Mouse (Mus musculus) right cerebral cortex, adult 2 months (tissue): ENCODE data around the gene Trpc4ap.

Experiments used
- DNase-seq, 2 experiments: peaks; one replicate each; pipeline ENCODE4 v3.0.0; 2021 to 2022; ENCODE audit warnings: low spot score in 2 of 2

Trpc4ap gene

DNA sequence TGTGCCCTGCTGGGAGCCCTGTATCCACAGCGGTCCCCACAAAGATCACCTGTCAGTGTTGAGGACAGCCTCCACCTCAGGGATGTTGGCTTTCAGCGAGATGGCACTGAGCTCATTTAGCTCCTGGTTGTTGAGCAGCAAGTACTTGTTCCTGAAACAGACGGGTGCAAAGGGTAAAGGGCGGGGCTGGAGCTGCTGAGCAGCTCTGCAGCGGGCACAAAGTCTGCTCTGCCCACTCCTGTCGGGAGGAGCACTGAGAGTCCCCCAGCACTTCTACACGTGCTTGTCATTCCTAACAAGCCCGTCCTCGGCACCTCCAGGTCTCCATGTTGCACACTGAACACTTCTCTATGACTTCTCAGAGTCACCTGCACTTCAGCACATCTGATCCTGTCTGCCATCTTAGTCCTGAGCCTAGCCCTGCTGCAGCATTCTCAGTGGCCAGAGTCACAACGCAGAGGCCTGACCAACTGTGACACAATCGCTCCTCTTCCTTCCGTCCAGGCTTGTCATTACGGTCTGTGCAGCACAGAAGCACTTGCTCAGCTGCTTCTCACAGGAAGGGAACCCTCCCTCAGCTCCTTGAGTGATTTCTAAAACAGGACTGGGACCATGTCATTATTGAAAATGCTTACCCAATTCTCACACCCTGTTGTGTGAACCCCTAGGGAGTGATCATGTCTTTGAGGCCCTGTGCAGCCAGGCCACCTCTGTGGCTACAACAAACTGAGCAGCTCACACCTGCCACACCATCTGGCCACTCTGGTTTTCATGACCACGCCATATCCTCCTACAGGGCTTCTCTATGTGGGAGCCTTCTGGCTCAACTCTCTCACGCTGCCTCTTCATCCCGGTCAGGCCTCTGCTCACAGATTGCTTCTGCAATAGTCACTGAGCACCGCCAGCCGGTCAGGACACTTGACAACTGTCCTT lies 50.4 kb downstream of the Trpc4ap start:
- DNase-seq, result peak in 1 of 2 experiments; percentile 53

- DNase-seq, result peak; percentile 51 to 64
Measured at GRCm38 (mm10) chr2:155640656-155641055, 51.5 kb downstream of the Trpc4ap start.

- no peak for DNase-seq
Measured at GRCm38 (mm10) chr2:155637411-155637810, 54.8 kb downstream of the Trpc4ap start.

DNA sequence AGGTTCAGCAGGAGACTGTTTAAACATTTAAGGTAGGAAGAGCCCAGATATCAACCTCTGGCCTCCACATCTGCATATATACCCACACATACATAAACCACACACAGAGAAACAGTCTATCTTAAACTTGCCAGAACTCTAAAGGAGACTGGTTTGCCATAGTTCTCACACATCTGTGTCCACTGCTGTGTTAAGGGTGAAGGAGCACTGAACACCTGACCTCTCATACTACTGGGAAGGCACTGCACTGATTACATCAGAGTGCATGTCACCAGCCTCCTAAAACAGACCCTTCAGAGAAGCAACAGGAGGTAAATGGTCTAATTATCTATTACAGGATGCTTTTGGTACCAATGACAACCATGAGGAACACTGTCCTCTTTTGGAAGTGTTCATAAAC lies 55.3 kb downstream of the Trpc4ap start:
- no peak for DNase-seq

- DNase-seq, result no peak
Measured at GRCm38 (mm10) chr2:155635961-155636360, 56.2 kb downstream of the Trpc4ap start.

GRCm38 (mm10) chr2:155634562-155634961 lies 57.6 kb downstream of the Trpc4ap start:
- no peak for DNase-seq

DNA sequence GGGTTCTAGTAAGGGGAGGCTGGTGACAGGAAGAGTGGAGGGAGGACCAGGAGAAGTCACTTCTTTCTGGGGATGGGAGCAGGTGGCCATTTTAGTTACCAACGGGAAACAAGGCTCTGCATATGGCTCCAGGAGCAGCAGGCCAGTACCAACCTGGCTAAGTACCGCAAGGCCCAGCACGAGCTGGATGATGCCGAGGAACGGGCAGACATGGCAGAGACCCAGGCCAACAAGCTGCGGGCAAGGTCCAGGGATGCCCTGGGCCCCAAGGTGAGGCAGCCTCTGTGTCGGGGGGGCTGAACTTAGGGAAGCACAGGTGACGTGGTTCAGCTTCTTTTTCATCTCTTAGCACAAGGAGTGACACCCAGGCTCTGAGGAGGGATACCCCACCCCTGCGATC lies 58.5 kb downstream of the Trpc4ap start:
- DNase-seq, result no peak

DNA sequence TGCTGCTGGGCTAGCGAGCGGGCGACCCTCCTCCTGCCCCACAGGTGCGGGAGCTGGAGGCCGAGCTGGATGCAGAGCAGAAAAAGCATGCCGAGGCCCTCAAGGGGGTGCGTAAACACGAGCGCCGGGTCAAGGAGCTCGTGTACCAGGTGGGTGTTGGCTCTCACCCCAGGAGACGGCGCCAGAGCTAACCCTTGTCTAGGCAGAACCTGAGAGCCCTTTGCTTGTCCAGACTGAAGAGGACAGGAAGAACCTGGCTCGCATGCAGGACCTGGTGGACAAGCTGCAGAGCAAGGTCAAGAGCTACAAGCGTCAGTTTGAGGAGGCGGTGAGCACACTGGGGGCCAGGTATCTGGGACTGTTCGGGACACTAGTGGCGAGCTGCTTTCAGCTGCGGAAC lies 59.1 kb downstream of the Trpc4ap start:
- DNase-seq, result no peak

DNA sequence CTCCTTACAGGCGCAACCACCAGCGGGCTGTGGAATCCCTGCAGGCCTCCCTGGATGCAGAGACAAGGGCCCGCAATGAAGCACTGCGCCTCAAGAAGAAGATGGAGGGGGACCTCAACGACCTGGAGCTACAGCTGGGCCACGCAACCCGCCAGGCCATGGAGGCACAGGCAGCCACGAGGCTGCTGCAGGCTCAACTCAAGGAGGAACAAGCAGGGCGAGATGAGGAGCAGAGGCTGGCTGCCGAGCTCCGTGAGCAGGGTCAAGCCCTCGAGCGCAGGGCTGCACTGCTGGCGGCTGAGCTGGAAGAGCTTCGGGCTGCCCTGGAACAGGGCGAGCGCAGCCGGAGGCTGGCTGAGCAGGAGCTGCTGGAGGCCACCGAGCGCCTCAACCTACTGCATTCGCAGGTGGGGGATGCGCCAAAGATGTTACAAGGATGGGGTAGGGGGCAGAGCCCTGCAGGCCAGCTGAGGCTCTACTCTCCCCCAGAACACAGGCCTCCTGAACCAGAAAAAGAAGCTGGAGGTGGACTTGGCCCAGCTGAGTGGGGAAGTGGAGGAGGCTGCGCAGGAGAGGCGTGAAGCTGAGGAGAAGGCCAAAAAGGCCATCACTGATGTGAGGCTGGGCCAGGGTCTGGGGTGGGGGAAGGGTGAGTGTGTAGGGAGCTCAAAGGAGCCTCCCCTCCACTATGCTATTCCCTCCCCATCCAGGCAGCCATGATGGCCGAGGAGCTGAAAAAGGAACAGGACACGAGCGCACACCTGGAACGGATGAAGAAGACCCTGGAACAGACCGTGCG lies 59.8 kb downstream of the Trpc4ap start:
- no peak for DNase-seq

DNA sequence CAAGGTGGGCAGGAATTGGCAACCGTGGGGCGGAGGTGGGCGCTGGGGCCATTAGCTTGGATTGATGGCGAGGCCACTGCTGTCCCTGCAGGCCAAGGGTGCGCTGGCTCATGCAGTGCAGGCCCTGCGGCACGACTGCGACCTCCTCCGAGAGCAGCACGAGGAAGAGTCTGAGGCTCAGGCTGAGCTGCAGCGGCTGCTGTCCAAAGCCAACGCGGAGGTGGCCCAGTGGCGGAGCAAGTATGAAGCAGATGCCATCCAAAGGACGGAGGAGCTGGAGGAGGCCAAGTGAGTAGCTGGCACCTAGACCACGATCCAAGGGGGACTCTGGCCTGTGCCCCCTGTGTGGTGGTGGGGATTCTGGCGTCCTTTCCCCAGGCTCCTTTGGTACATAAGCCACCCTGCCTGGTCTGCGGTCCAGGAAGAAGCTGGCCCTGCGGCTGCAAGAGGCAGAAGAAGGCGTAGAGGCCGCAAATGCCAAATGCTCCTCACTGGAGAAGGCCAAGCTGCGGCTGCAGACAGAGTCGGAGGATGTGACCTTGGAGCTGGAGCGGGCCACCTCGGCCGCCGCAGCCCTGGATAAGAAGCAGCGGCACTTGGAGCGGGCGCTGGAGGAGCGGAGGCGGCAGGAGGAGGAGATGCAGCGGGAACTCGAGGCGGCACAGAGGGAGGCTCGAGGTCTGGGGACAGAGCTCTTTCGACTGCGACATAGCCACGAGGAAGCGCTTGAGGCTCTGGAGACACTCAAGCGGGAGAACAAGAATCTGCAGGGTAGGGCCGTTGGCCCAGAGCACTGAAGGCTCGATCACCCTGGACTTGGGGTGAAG lies 61.4 kb downstream of the Trpc4ap start:
- no peak for DNase-seq

GRCm38 (mm10) chr2:155630153-155630552 lies 62.0 kb downstream of the Trpc4ap start:
- no peak for DNase-seq

DNA sequence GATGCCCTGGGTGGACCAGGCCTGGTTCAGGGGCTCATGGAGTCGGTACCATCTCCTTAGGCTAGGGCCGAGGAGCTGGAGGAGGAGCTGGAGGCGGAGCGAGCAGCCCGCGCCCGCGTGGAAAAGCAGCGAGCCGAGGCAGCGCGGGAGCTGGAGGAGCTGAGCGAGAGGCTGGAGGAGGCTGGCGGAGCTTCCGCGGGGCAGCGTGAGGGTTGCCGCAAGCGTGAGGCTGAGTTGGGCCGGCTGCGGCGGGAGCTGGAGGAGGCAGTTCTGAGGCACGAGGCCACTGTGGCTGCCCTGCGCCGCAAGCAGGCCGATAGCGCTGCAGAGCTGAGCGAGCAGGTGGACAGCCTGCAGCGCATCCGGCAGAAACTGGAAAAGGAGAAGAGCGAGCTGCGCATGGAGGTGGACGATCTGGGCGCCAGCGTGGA lies 62.9 kb downstream of the Trpc4ap start:
- peak; percentile 69 to 70 for DNase-seq

GRCm38 (mm10) chr2:155628519-155628918 lies 63.7 kb downstream of the Trpc4ap start:
- no peak for DNase-seq

DNA sequence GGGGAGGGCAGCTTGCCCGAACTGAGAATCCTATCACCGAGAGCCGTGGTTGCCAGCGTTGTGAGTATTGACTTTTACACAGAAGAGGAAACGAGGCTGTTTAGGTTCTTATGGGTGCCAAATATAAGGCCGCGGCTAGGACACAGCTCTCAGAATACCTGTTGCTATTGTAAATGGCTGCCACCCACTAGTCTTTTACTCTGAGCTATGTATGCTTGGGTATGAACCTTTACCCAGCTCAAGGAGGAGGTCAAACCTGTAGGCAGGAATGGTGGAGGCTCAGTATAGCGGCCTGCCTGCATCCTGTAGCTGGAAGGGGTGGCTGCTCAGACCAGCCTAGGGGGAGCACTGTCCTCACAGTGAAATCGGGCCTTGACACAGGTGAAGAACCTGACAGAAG lies 64.1 kb downstream of the Trpc4ap start:
- no peak for DNase-seq

DNA sequence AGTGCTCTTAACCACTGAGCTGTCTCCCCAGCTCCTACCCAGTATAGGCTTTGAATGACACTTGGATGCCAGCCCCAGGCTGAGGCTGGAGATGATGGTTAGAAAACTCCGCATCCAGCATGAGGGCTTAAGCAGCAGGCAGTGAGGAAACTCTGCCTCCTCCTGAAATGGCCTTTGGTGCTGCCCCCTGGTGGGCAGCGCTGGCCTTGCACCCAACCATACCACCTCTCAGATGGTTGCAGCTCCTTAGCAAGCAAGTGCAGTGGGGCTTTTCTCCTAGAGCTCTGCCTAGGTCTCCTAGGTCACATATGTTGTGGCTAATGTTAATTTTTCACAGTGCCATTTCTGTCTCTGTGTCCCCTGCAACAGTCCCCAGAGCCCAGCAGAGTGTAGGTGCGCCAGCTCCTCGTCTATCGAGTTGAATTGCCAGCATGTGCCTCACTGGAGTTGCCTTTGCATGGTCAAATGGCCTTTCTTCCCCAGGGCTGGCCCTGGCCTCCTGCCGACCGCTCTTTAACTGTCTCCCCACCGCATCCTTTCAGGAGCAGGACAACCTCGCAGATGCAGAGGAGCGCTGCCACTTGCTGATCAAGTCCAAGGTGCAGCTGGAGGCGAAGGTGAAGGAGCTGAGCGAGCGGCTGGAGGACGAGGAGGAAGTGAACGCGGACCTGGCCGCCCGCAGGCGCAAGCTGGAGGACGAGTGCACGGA lies 65.0 kb downstream of the Trpc4ap start:
- DNase-seq, result peak; percentile 65 to 74

GRCm38 (mm10) chr2:155626277-155626676 lies 65.9 kb downstream of the Trpc4ap start:
- no peak for DNase-seq

DNA sequence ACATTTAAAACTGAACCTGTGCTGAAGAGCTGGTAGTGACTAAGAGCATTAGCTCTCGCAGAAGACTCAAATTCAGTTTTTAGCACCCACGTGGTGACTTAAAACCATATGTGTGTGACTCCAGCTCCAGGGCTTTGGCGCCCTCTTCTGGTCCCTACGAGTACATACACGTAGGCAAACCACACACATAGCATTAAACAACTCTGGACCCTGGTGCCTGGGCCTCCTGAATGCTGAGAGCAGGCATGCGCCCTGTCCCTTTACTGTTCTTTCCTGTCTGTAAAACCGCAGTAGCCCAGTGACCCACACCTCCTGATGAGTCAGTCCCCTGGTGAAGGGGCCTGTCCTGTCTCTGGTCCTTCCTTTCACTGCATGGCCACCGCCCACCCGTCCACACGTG lies 67.5 kb downstream of the Trpc4ap start:
- no peak for DNase-seq

DNA sequence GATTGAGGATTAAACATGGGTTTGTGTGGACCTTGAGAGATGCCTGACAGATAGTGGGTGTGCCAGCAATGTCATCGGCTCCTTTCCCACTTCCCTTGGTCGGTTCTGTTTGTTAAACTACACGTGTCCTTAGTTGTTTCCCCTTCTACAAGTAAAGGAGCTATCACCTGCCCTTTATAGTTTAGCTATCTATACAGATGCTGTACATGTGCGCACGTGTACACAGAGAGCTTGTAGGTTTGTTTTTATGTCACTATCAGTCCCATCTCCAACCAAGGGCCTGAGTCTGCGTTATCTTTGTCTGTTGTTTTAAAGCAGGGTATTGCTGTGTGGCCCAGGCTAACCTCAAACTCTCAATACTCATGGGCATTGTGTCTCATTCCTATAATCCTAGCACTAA lies 68.2 kb downstream of the Trpc4ap start:
- no peak for DNase-seq

GRCm38 (mm10) chr2:155622606-155623005 lies 69.6 kb downstream of the Trpc4ap start:
- no peak for DNase-seq

DNA sequence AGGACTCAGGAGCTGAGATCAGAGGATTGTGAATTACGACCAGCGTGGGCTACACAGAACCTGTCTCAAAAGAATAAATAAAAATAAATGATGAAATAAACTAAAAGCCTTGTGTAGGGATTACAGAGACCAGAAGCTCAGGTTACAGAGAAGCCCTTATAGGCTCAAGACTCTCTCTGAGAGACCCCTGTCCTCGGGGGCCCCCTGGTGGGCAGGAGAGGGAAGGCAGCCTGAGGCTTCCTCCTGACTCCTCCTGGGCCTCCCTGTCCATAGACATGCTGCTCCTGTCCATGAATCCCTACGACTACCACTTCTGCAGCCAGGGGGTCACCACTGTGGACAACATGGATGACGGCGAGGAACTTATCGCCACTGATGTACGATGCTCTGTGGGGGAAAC lies 72.4 kb downstream of the Trpc4ap start:
- DNase-seq, result peak; percentile 84 to 94

DNA sequence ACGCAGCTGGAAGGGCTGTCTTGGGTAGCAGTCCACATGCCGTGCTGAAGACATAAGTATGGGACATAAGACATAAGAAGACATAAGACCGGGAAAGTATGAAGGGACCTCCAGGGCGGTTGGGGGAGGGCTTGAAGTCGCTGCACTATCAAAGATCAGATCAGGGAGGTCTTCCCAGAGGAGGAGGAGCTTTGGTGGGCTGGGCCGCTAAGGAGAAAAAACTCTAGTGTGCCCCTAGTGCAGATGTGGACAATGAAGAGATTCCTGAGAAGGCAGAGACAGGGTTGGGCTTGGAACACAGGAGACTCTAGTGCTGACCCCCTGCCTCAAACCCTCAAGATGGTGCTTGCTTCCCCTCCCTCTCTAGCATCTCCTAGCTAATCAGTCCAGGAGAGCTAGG lies 75.2 kb downstream of the Trpc4ap start:
- no peak for DNase-seq
